Comparison of ENCODE assay signal across 9 mouse cellular contexts in the genomic region with DNA sequence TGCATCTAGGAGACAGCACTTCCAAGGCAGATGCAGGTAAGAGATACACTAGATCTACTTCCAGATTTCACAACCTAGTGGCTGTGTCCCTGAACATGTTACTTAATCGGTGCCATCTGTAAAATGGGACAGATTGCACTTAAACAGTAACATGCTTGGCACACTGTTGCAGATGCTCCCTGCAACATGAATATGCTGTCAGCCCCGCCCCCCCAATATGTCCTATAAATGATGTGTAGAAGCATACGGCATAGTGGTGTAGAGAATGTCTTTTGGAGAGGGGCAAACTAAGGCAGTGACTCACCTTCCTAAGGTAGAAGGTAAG. TPM values are rescaled to one million over a fixed set of nuclear protein-coding genes. Genes with fewer than 3 reads are reported as not detected.
DNase-seq lines count a peak whose midpoint lies in the region; ATAC-seq and TF ChIP-seq lines count a peak whose summit lies in the region.
"Had no signal": no experiment of that assay in that cellular context is flagged by ENCODE, and none has a peak within 500 bp of the region (broad histone marks: within the 10 kb centered on the region; RNA-seq: fewer than 3 reads in every experiment).

No protein-coding gene starts in this region.

- ATAC-seq in heart, embryonic 14.5 days (ENCODE audit: insufficient number of reproducible peaks, insufficient read depth, low FRiP score, low read depth) = no peak
- ATAC-seq in G1E (ENCODE audit: extremely low read depth, insufficient number of reproducible peaks, low FRiP score, poor library complexity, severe bottlenecking) = no peak
- no peak for ATAC-seq in activated CD4-positive, CD25-positive, alpha-beta regulatory T cell, adult 4 months

- peak overlapping the region; percentile 83 for H3K4me2 ChIP-seq in heart, embryonic 14.5 days (ENCODE audit: low read length)

- peak overlapping the region; percentile 80 for H3K9ac ChIP-seq in heart, embryonic 14.5 days (ENCODE audit: low read length)

- H3K9me3 ChIP-seq in heart, embryonic 14.5 days (ENCODE audit: control insufficient read depth, low read length) = no peaks in the 10 kb centered on the region
- no peaks in the 10 kb centered on the region for H3K9me3 ChIP-seq in G1E (replicated peaks)
- H3K9me3 ChIP-seq in hindbrain, embryonic 10.5 days = no peaks in the 10 kb centered on the region
- H3K9me3 ChIP-seq in midbrain, embryonic 10.5 days (replicated peaks) = no peaks in the 10 kb centered on the region

- H3K27ac ChIP-seq in heart, embryonic 14.5 days (replicated peaks in 1 of 2; ENCODE audit: control insufficient read depth in 1 of 2, insufficient read depth in 1 of 2, low read depth in 2 of 2, low read length in 2 of 2) = no peak overlapping the region
- H3K27ac ChIP-seq in hindbrain, embryonic 10.5 days = no peak overlapping the region
- H3K27ac ChIP-seq in midbrain, embryonic 10.5 days (replicated peaks) = 0 out of 2 replicates have a peak overlapping the region, but pooled peaks have one; percentile 89

- TF ChIP-seq CTCF in G1E (IDR thresholded peaks at IDR 0.05; ENCODE audit: low read depth, low read length) = no peak

- intact Hi-C loops in heart, postnatal 36 days (cut with DNase I) = loop anchor here (1.0 to 5.0 kb wide), 3 partner anchors 44 to 119 kb away; partner anchors contain the start of gene Stk11ip

- no peak for DNase-seq in heart, postnatal 36 days
- no peak for DNase-seq in G1E (ENCODE audit: low spot score)
- DNase-seq in hindbrain, embryonic 10.5 days (ENCODE audit: low spot score) = no peak
- DNase-seq in midbrain, embryonic 10.5 days (ENCODE audit: low spot score) = no peak
- DNase-seq in adrenal gland, postnatal 4 days (ENCODE audit: low spot score in 2 of 2) = no peak
- DNase-seq in cerebellum, postnatal 4 days (ENCODE audit: low spot score in 2 of 2) = no peak

- peaks cover 64% of the 10 kb centered on the region for H3K27me3 ChIP-seq in heart, embryonic 14.5 days (ENCODE audit: control insufficient read depth, insufficient read depth, low read length)
- H3K27me3 ChIP-seq in G1E (ENCODE audit: insufficient read depth, low read length) = peaks cover 4% of the 10 kb centered on the region; the same call in 1 of the 2 replicates
- peaks cover 61% of the 10 kb centered on the region for H3K27me3 ChIP-seq in hindbrain, embryonic 10.5 days (ENCODE audit: insufficient read depth, poor library complexity, severe bottlenecking)
- H3K27me3 ChIP-seq in midbrain, embryonic 10.5 days (ENCODE audit: low read depth, poor library complexity, severe bottlenecking) = peaks cover 60% of the 10 kb centered on the region
- H3K27me3 ChIP-seq: Patski had no signal

- WGBS in heart, embryonic 14.5 days = 43% methylated on average over 3 of the region's 3 CpGs
- 57% methylated on average over 3 of the region's 3 CpGs for WGBS in hindbrain, embryonic 10.5 days
- 60% methylated on average over 3 of the region's 3 CpGs for WGBS in midbrain, embryonic 10.5 days

- H3K4me3 ChIP-seq in heart, embryonic 14.5 days (ENCODE audit: control insufficient read depth in 1 of 2, insufficient read depth in 1 of 2, low read depth in 1 of 2, low read length in 2 of 2) = peak overlapping the region in 1 of 2 experiments; percentile 68; a peak in 2 of 4 replicates
- H3K4me3 ChIP-seq in G1E (ENCODE audit: low read depth, low read length) = peak overlapping the region; percentile 80
- H3K4me3 ChIP-seq in hindbrain, embryonic 10.5 days = peak overlapping the region; percentile 88
- H3K4me3 ChIP-seq in midbrain, embryonic 10.5 days = peak overlapping the region; percentile 94

- peaks cover 12 to 24% of the 10 kb centered on the region in 2 experiments for H3K4me1 ChIP-seq in heart, embryonic 14.5 days (ENCODE audit: control insufficient read depth in 2 of 2, insufficient read depth in 2 of 2, low read length in 2 of 2)
- peaks cover 59% of the 10 kb centered on the region for H3K4me1 ChIP-seq in G1E (ENCODE audit: insufficient read depth, low read depth, low read length)
- peaks cover 59% of the 10 kb centered on the region for H3K4me1 ChIP-seq in hindbrain, embryonic 10.5 days (replicated peaks)
- peaks cover 37% of the 10 kb centered on the region for H3K4me1 ChIP-seq in midbrain, embryonic 10.5 days

- peaks cover 43% of the 10 kb centered on the region for H3K36me3 ChIP-seq in heart, embryonic 14.5 days (ENCODE audit: control insufficient read depth, insufficient read depth, low read length)
- H3K36me3 ChIP-seq in G1E (replicated peaks) = peaks cover 54% of the 10 kb centered on the region
- H3K36me3 ChIP-seq in hindbrain, embryonic 10.5 days = peaks cover 47% of the 10 kb centered on the region
- peaks cover 46% of the 10 kb centered on the region for H3K36me3 ChIP-seq in midbrain, embryonic 10.5 days

RNA-seq across cellular contexts. Expression of gene Chpf, which starts 1.2 kb away (rescaled TPM):
- 23.5 and 27.0 TPM in 2 replicates for polyA plus RNA-seq in heart, embryonic 14.5 days (2014; fragmentation: Nextera tagmentation; extraction: Ambion mirVana)
- 10 to 100 TPM; 25.5 to 26.8 TPM for total RNA-seq in heart, postnatal 36 days (2021)
- 19.9 and 23.6 TPM in 2 replicates for total RNA-seq in G1E (2014; fragmentation: Nextera tagmentation)
- total RNA-seq in G1E (2017) = 12.0 and 16.6 TPM in 2 replicates
- 119 and 121 TPM in 2 replicates for polyA plus RNA-seq in G1E (2012)
- 25.1 and 29.8 TPM in 2 replicates for polyA plus RNA-seq in hindbrain, embryonic 10.5 days (2016; fragmentation: Nextera tagmentation; extraction: Ambion mirVana)
- 24.4 and 25.2 TPM in 2 replicates for polyA plus RNA-seq in midbrain, embryonic 10.5 days (2016; fragmentation: Nextera tagmentation; extraction: Ambion mirVana)
- total RNA-seq in adrenal gland, postnatal 4 days (2021) = 10 to 100 TPM; 60.3 to 62.6 TPM
- polyA plus RNA-seq in activated CD4-positive, CD25-positive, alpha-beta regulatory T cell, adult 4 months (2017; shearing (Covaris generic)) = 1 to 10 TPM; 4.0 to 5.3 TPM

RNA-seq across cellular contexts. Expression of gene Tmem198, which starts 1.4 kb away (rescaled TPM):
- 0.20 and 0.38 TPM in 2 replicates for polyA plus RNA-seq in heart, embryonic 14.5 days (2014; fragmentation: Nextera tagmentation; extraction: Ambion mirVana)
- total RNA-seq in heart, postnatal 36 days (2021) = under 1 TPM; 0.11 to 0.19 TPM
- total RNA-seq in G1E (2014; fragmentation: Nextera tagmentation) (0.30 TPM in 1 of 2 replicates, not detected in the other), G1E (2017) (0.76 and 1.1 TPM in 2 replicates)
- polyA plus RNA-seq in G1E (2012) = 4.0 and 4.8 TPM in 2 replicates
- polyA plus RNA-seq in hindbrain, embryonic 10.5 days (2016; fragmentation: Nextera tagmentation; extraction: Ambion mirVana) = 8.6 and 20.4 TPM in 2 replicates
- 9.9 and 17.4 TPM in 2 replicates for polyA plus RNA-seq in midbrain, embryonic 10.5 days (2016; fragmentation: Nextera tagmentation; extraction: Ambion mirVana)
- 1 to 10 TPM; 4.0 to 5.0 TPM for total RNA-seq in adrenal gland, postnatal 4 days (2021)
- under 1 TPM in 1 of 2 experiments, not detected in 1; 0.40 TPM for polyA plus RNA-seq in activated CD4-positive, CD25-positive, alpha-beta regulatory T cell, adult 4 months (2017; shearing (Covaris generic))

RNA-seq across cellular contexts. Expression of gene Asic4, which starts 27.7 kb away (rescaled TPM):
- polyA plus RNA-seq in heart, embryonic 14.5 days (2014; fragmentation: Nextera tagmentation; extraction: Ambion mirVana) = 0.18 TPM in 1 of 2 replicates, not detected in the other
- total RNA-seq in heart, postnatal 36 days (2021) = not detected
- 1.1 and 2.9 TPM in 2 replicates for total RNA-seq in G1E (2014; fragmentation: Nextera tagmentation)
- 1.7 and 2.6 TPM in 2 replicates for total RNA-seq in G1E (2017)
- 8.7 and 8.8 TPM in 2 replicates for polyA plus RNA-seq in G1E (2012)
- polyA plus RNA-seq in hindbrain, embryonic 10.5 days (2016; fragmentation: Nextera tagmentation; extraction: Ambion mirVana) = 3.8 and 9.3 TPM in 2 replicates
- 6.1 and 17.7 TPM in 2 replicates for polyA plus RNA-seq in midbrain, embryonic 10.5 days (2016; fragmentation: Nextera tagmentation; extraction: Ambion mirVana)
- 10 to 100 TPM; 10.4 to 11.9 TPM for total RNA-seq in adrenal gland, postnatal 4 days (2021)
- not detected for polyA plus RNA-seq in activated CD4-positive, CD25-positive, alpha-beta regulatory T cell, adult 4 months (2017; shearing (Covaris generic))

RNA-seq across cellular contexts. Expression of gene Obsl1, which starts 28.3 kb away (rescaled TPM):
- polyA plus RNA-seq in heart, embryonic 14.5 days (2014; fragmentation: Nextera tagmentation; extraction: Ambion mirVana) = 109 and 124 TPM in 2 replicates
- total RNA-seq in heart, postnatal 36 days (2021) = 100 to 1,000 TPM; 130 to 136 TPM
- total RNA-seq in G1E (2014; fragmentation: Nextera tagmentation) (not detected in 2 replicates), G1E (2017) (0.05 and 0.17 TPM in 2 replicates)
- polyA plus RNA-seq in G1E (2012) = not detected in 2 replicates
- 37.9 and 44.2 TPM in 2 replicates for polyA plus RNA-seq in hindbrain, embryonic 10.5 days (2016; fragmentation: Nextera tagmentation; extraction: Ambion mirVana)
- polyA plus RNA-seq in midbrain, embryonic 10.5 days (2016; fragmentation: Nextera tagmentation; extraction: Ambion mirVana) = 35.2 and 35.7 TPM in 2 replicates
- 100 to 1,000 TPM; 241 to 242 TPM for total RNA-seq in adrenal gland, postnatal 4 days (2021)
- polyA plus RNA-seq in activated CD4-positive, CD25-positive, alpha-beta regulatory T cell, adult 4 months (2017; shearing (Covaris generic)) = not detected

RNA-seq across cellular contexts. Expression of gene Inha, which starts 28.9 kb away (rescaled TPM):
- 2.6 and 3.9 TPM in 2 replicates for polyA plus RNA-seq in heart, embryonic 14.5 days (2014; fragmentation: Nextera tagmentation; extraction: Ambion mirVana)
- total RNA-seq in heart, postnatal 36 days (2021) = 1 to 10 TPM; 3.6 TPM
- total RNA-seq in G1E (2014; fragmentation: Nextera tagmentation) (not detected in 2 replicates), G1E (2017) (not detected in 2 replicates)
- polyA plus RNA-seq in G1E (2012) = not detected in 2 replicates
- 2.7 TPM in 2 replicates for polyA plus RNA-seq in hindbrain, embryonic 10.5 days (2016; fragmentation: Nextera tagmentation; extraction: Ambion mirVana)
- 1.7 and 2.7 TPM in 2 replicates for polyA plus RNA-seq in midbrain, embryonic 10.5 days (2016; fragmentation: Nextera tagmentation; extraction: Ambion mirVana)
- 10 to 100 TPM; 71.4 to 80.6 TPM for total RNA-seq in adrenal gland, postnatal 4 days (2021)
- not detected for polyA plus RNA-seq in activated CD4-positive, CD25-positive, alpha-beta regulatory T cell, adult 4 months (2017; shearing (Covaris generic))
